Mouse (Mus musculus) spleen, adult 2 months (tissue): ENCODE measurements around the gene 1810049J17Rik. TPM values are rescaled to one million over a fixed set of nuclear protein-coding genes. Genes with fewer than 3 reads are reported as not detected.

Experiments used
- DNase-seq, 2 experiments: peaks; one replicate each; pipeline versions ENCODE4 v3.0.0 to v3.0.0-alpha.2; 2012 to 2021; ENCODE audit warnings: low spot score in 2 of 2, low read depth in 1 of 2
- H3K27ac ChIP-seq: fragments of 200-500 bp; 2 replicates; pipeline ENCODE4 v1.5.1; 2012; ENCODE audit warnings: low read length, inconsistent platforms; ENCODE audit not compliant: insufficient read depth
- H3K27me3 ChIP-seq: fragments of 200-500 bp; 2 replicates; pipeline ENCODE4 v1.6.1; 2012; ENCODE audit warnings: mild to moderate bottlenecking, moderate library complexity, low read length, inconsistent platforms; ENCODE audit not compliant: control insufficient read depth, insufficient read depth
- H3K36me3 ChIP-seq: fragments of 200-500 bp; 2 replicates; pipeline ENCODE4 v1.6.1; 2012; ENCODE audit warnings: mild to moderate bottlenecking, low read length, inconsistent platforms; ENCODE audit not compliant: control insufficient read depth, insufficient read depth
- H3K4me1 ChIP-seq: fragments of 200-500 bp; 2 replicates; pipeline ENCODE4 v1.6.1; 2011; ENCODE audit warnings: inconsistent platforms; ENCODE audit not compliant: control insufficient read depth, insufficient read depth, insufficient read length
- H3K4me3 ChIP-seq: fragments of 200-500 bp; 2 replicates; pipeline ENCODE4 v1.5.1; 2011; ENCODE audit warnings: mild to moderate bottlenecking, inconsistent platforms; ENCODE audit not compliant: insufficient read depth, insufficient read length; ENCODE audit errors: extremely low read depth
- CTCF ChIP-seq: fragments of 200-500 bp; IDR thresholded peaks from 2 replicates; pipeline ENCODE4 v1.5.1; 2011; ENCODE audit warnings: mild to moderate bottlenecking, inconsistent platforms; ENCODE audit not compliant: insufficient read depth, insufficient read length, insufficient replicate concordance; ENCODE audit errors: extremely low read depth
- POLR2A ChIP-seq: fragments of 200-500 bp; IDR thresholded peaks from 2 replicates; pipeline ENCODE4 v1.6.1; 2011; ENCODE audit warnings: low read depth, low read length, inconsistent platforms
- WGBS: fragments of 180-500 bp; shearing (Covaris S2); methylation state at CpG from one replicate; pipeline ENCODE4 v1.1.7; 2018; 5-methylcytosine and 5-hydroxymethylcytosine counted together
- polyA plus RNA-seq: library from polyadenylated mRNA; depleted of rRNA; stranded (reverse); fragments of >200 nt; gene quantifications from 2 replicates; pipeline ENCODE4 v1.2.3, GENCODE M21; 2012

The 1810049J17Rik gene
- polyA plus RNA-seq, 1 experiment: not detected

- 85% methylated on average over 4 of the region's 4 CpGs for whole genome bisulfite sequencing
- peaks cover 6% of the 10 kb centered on the region; the same call in 1 of the 2 replicates for H3K4me1 ChIP-seq
- H3K27ac ChIP-seq: no peak overlapping the region
- H3K27me3 ChIP-seq: no peaks in the 10 kb centered on the region
- no peak overlapping the region for H3K4me3 ChIP-seq
- H3K36me3 ChIP-seq: no peaks in the 10 kb centered on the region; the same call in none of the 2 replicates
- TF ChIP-seq CTCF (no peak), POLR2A (no peak)
- DNase-seq: no peak
Measured at GRCm38 (mm10) chr15:12334381-12334780, 12.7 kb upstream of the 1810049J17Rik start.

- Histone ChIP-seq H3K27me3 (no peaks in the 10 kb centered on the region), H3K36me3 (no peaks in the 10 kb centered on the region; the same call in none of the 2 replicates), H3K4me1 (peaks cover 4% of the 10 kb centered on the region; the same call in 1 of the 2 replicates), H3K27ac (no peak overlapping the region), H3K4me3 (no peak overlapping the region)
- no peak for TF ChIP-seq POLR2A
- no peak for TF ChIP-seq CTCF
- WGBS: 75% methylated on average over 1 of the region's 1 CpGs
- no peak for DNase-seq
Measured at GRCm38 (mm10) chr15:12331300-12331699, 9.6 kb upstream of the 1810049J17Rik start.

- no peaks in the 10 kb centered on the region for H3K27me3 ChIP-seq
- TF ChIP-seq CTCF: no peak
- no peak overlapping the region for H3K4me3 ChIP-seq
- H3K4me1 ChIP-seq: peaks cover 2% of the 10 kb centered on the region; the same call in 1 of the 2 replicates
- H3K36me3 ChIP-seq: no peaks in the 10 kb centered on the region; the same call in none of the 2 replicates
- DNase-seq: no peak
- no peak overlapping the region for H3K27ac ChIP-seq
Measured at GRCm38 (mm10) chr15:12330892-12331291, 9.2 kb upstream of the 1810049J17Rik start.

- no peak overlapping the region for H3K27ac ChIP-seq
- WGBS: 84% methylated on average over 3 of the region's 3 CpGs
- H3K4me3 ChIP-seq: no peak overlapping the region
- peaks cover 2% of the 10 kb centered on the region; the same call in 1 of the 2 replicates for H3K4me1 ChIP-seq
- H3K27me3 ChIP-seq: no peaks in the 10 kb centered on the region
- no peaks in the 10 kb centered on the region; the same call in none of the 2 replicates for H3K36me3 ChIP-seq
- TF ChIP-seq POLR2A (no peak), CTCF (no peak)
- no peak for DNase-seq
Measured at GRCm38 (mm10) chr15:12330389-12330788, 8.7 kb upstream of the 1810049J17Rik start.

GRCm38 (mm10) chr15:12324326-12324725, 2.6 kb upstream of the 1810049J17Rik start:
- 96% methylated on average over 1 of the region's 1 CpGs for whole genome bisulfite sequencing
- Histone ChIP-seq H3K27me3 (no peaks in the 10 kb centered on the region; the same call in 1 of the 2 replicates), H3K36me3 (no peaks in the 10 kb centered on the region), H3K4me1 (peaks cover 5% of the 10 kb centered on the region), H3K4me3 (no peak overlapping the region), H3K27ac (no peak overlapping the region)
- TF ChIP-seq POLR2A: no peak
- TF ChIP-seq CTCF: no peak
- DNase-seq: no peak

- Histone ChIP-seq H3K27me3 (no peaks in the 10 kb centered on the region; the same call in 1 of the 2 replicates), H3K27ac (no peak overlapping the region), H3K4me3 (peak overlapping the region; percentile 92), H3K4me1 (peaks cover 5% of the 10 kb centered on the region), H3K36me3 (no peaks in the 10 kb centered on the region)
- 13% methylated on average over 9 of the region's 9 CpGs for WGBS
- peak in 1 of 2 experiments; percentile 12 for DNase-seq
- TF ChIP-seq POLR2A: no peak
- TF ChIP-seq CTCF: no peak
Measured at GRCm38 (mm10) chr15:12322676-12323402, 1.1 kb upstream of the 1810049J17Rik start.
